Mouse (Mus musculus) thymus, postnatal 14 days (tissue): Measurements from ENCODE around the gene Ak1.

Experiments used
- DNase-seq: peaks from one replicate; pipeline ENCODE4 v3.0.0; 2021

Ak1 gene

GRCm38 (mm10) chr2:32601417-32602065, 20.0 kb upstream of the Ak1 start:
- peak; percentile 45 for DNase-seq

- peak; percentile 90 for DNase-seq
These were observed 18.9 kb upstream of the Ak1 start for GRCm38 (mm10) chr2:32602600-32603054.

GRCm38 (mm10) chr2:32604631-32605030, 16.9 kb upstream of the Ak1 start:
- no peak for DNase-seq

GRCm38 (mm10) chr2:32606161-32607142, 15.1 kb upstream of the Ak1 start:
- DNase-seq = peak; percentile 83

GRCm38 (mm10) chr2:32607262-32607947, 14.2 kb upstream of the Ak1 start:
- DNase-seq = peak; percentile 33

GRCm38 (mm10) chr2:32608141-32608777, 13.3 kb upstream of the Ak1 start:
- no peak for DNase-seq

- DNase-seq = no peak
These were observed 12.7 kb upstream of the Ak1 start for GRCm38 (mm10) chr2:32608778-32609435.

GRCm38 (mm10) chr2:32610610-32611229, 10.8 kb upstream of the Ak1 start:
- DNase-seq = peak; percentile 47

GRCm38 (mm10) chr2:32612274-32612673, 9.3 kb upstream of the Ak1 start:
- DNase-seq = no peak

- DNase-seq = no peak
These were observed 4.4 kb upstream of the Ak1 start for GRCm38 (mm10) chr2:32617109-32617508.

- DNase-seq = peak; percentile 32
These were observed 4.0 kb upstream of the Ak1 start for GRCm38 (mm10) chr2:32617601-32618000.

GRCm38 (mm10) chr2:32618051-32618450, 3.5 kb upstream of the Ak1 start:
- no peak for DNase-seq

GRCm38 (mm10) chr2:32620682-32621516, 659 bp upstream of the Ak1 start:
- no peak for DNase-seq

- DNase-seq = no peak
These were observed 2.7 kb downstream of the Ak1 start for GRCm38 (mm10) chr2:32624111-32624748.

GRCm38 (mm10) chr2:32625212-32625872, 3.8 kb downstream of the Ak1 start:
- no peak for DNase-seq

- no peak for DNase-seq
These were observed 4.5 kb downstream of the Ak1 start for GRCm38 (mm10) chr2:32625873-32626694.

GRCm38 (mm10) chr2:32627266-32628043, 5.9 kb downstream of the Ak1 start:
- no peak for DNase-seq

GRCm38 (mm10) chr2:32628044-32628550, 6.5 kb downstream of the Ak1 start:
- no peak for DNase-seq
